Mouse (Mus musculus): Measurements from ENCODE around the gene Emc9. TPM values are rescaled to one million over a fixed set of nuclear protein-coding genes. Genes with fewer than 3 reads are reported as not detected.

Emc9 gene
- polyA plus RNA-seq (2012; ENCODE audit: low replicate concordance): 10.0 and 14.4 TPM in 2 replicates

GRCm38 (mm10) chr14:55584702-55585565, at the start of gene Emc9:
Emc9 (minus strand) TSS chr14:55585302.

GRCm38 (mm10) chr14:55617822-55618221, 32.7 kb upstream of the Emc9 start, which contains the start of gene Rec8:
Rec8 (plus strand) TSS chr14:55618037.

GRCm38 (mm10) chr14:55603271-55603632, 18.1 kb upstream of the Emc9 start, which contains the start of gene Irf9:
Irf9 (plus strand) TSS chr14:55603571.

GRCm38 (mm10) chr14:55591331-55591891, 6.3 kb upstream of the Emc9 start, which contains the start of gene Rnf31:
Rnf31 (plus strand) TSS chr14:55591708.

GRCm38 (mm10) chr14:55590748-55591330, 5.7 kb upstream of the Emc9 start, which contains the start of gene Psme2:
Psme2 (minus strand) TSS chr14:55591113.

GRCm38 (mm10) chr14:55577871-55578667, 7.0 kb downstream of the Emc9 start, which contains the start of gene Psme1:
Psme1 (plus strand) TSS chr14:55578123.

GRCm38 (mm10) chr14:55575302-55575701, 9.8 kb downstream of the Emc9 start, which contains the start of gene Fitm1:
Fitm1 (plus strand) TSS chr14:55575617.

GRCm38 (mm10) chr14:55560202-55561073, 24.7 kb downstream of the Emc9 start, which contains the start of gene A730061H03Rik:
A730061H03Rik (minus strand) TSS chr14:55560406.

GRCm38 (mm10) chr14:55559799-55560201, 25.3 kb downstream of the Emc9 start, which contains the start of gene Dcaf11:
Dcaf11 (plus strand) TSS chr14:55560006.

GRCm38 (mm10) chr14:55540067-55540786, 44.9 kb downstream of the Emc9 start, which contains the start of gene Pck2:
Pck2 (plus strand) TSS chr14:55540266.

Other genes starting within 250 kb of the Emc9 start
- gene Dhrs4, start 106.5 kb downstream of the Emc9 start, polyA plus RNA-seq (2012; ENCODE audit: low replicate concordance): 25.8 and 52.4 TPM in 2 replicates
- gene Carmil3, start 94.7 kb downstream of the Emc9 start, polyA plus RNA-seq (2012; ENCODE audit: low replicate concordance): 3.4 and 6.3 TPM in 2 replicates
- not detected in 2 replicates for gene Cpne6, start 74.9 kb downstream of the Emc9 start, polyA plus RNA-seq (2012; ENCODE audit: low replicate concordance)
- not detected in 2 replicates for gene Nrl, start 60.3 kb downstream of the Emc9 start, polyA plus RNA-seq (2012; ENCODE audit: low replicate concordance)
- 40.5 and 60.9 TPM in 2 replicates for gene Pck2, start 45.0 kb downstream of the Emc9 start, polyA plus RNA-seq (2012; ENCODE audit: low replicate concordance)
- gene Dcaf11, start 25.3 kb downstream of the Emc9 start, polyA plus RNA-seq (2012; ENCODE audit: low replicate concordance): 66.7 and 69.0 TPM in 2 replicates
- gene A730061H03Rik, start 24.9 kb downstream of the Emc9 start, polyA plus RNA-seq (2012; ENCODE audit: low replicate concordance): 2.0 TPM in 1 of 2 replicates, not detected in the other
- gene Fitm1, start 9.7 kb downstream of the Emc9 start, polyA plus RNA-seq (2012; ENCODE audit: low replicate concordance): 0.33 TPM in 1 of 2 replicates, not detected in the other
- 226 and 353 TPM in 2 replicates for gene Psme1, start 7.2 kb downstream of the Emc9 start, polyA plus RNA-seq (2012; ENCODE audit: low replicate concordance)
- gene Psme2, start 5.8 kb upstream of the Emc9 start, polyA plus RNA-seq (2012; ENCODE audit: low replicate concordance): 65.8 and 135 TPM in 2 replicates
- gene Rnf31, start 6.4 kb upstream of the Emc9 start, polyA plus RNA-seq (2012; ENCODE audit: low replicate concordance): 46.9 and 59.8 TPM in 2 replicates
- 35.4 and 179 TPM in 2 replicates for gene Irf9, start 18.3 kb upstream of the Emc9 start, polyA plus RNA-seq (2012; ENCODE audit: low replicate concordance)
- gene Rec8, start 32.7 kb upstream of the Emc9 start, polyA plus RNA-seq (2012; ENCODE audit: low replicate concordance): 0.49 and 0.84 TPM in 2 replicates
- gene Ipo4, start 50.7 kb upstream of the Emc9 start, polyA plus RNA-seq (2012; ENCODE audit: low replicate concordance): 14.0 and 57.8 TPM in 2 replicates
- 3.7 TPM in 1 of 2 replicates, not detected in the other for gene Gm49378, start 52.6 kb upstream of the Emc9 start, polyA plus RNA-seq (2012; ENCODE audit: low replicate concordance)
- 14.0 and 32.8 TPM in 2 replicates for gene Tm9sf1, start 58.5 kb upstream of the Emc9 start, polyA plus RNA-seq (2012; ENCODE audit: low replicate concordance)
- 0.45 and 0.48 TPM in 2 replicates for gene Tssk4, start 64.9 kb upstream of the Emc9 start, polyA plus RNA-seq (2012; ENCODE audit: low replicate concordance)
- gene Mdp1, start 75.2 kb upstream of the Emc9 start, polyA plus RNA-seq (2012; ENCODE audit: low replicate concordance): 18.5 and 23.8 TPM in 2 replicates
- 5.9 and 22.3 TPM in 2 replicates for gene Gmpr2, start 86.6 kb upstream of the Emc9 start, polyA plus RNA-seq (2012; ENCODE audit: low replicate concordance)
- 36.9 and 68.6 TPM in 2 replicates for gene Nedd8, start 86.8 kb upstream of the Emc9 start, polyA plus RNA-seq (2012; ENCODE audit: low replicate concordance)
- gene Tinf2, start 96.5 kb upstream of the Emc9 start, polyA plus RNA-seq (2012; ENCODE audit: low replicate concordance): 48.2 and 59.6 TPM in 2 replicates
- 13.8 and 16.6 TPM in 2 replicates for gene Tgm1, start 128.6 kb upstream of the Emc9 start, polyA plus RNA-seq (2012; ENCODE audit: low replicate concordance)
- 27.4 and 45.7 TPM in 2 replicates for gene Rabggta, start 137.0 kb upstream of the Emc9 start, polyA plus RNA-seq (2012; ENCODE audit: low replicate concordance)
- gene Dhrs1, start 160.4 kb upstream of the Emc9 start, polyA plus RNA-seq (2012; ENCODE audit: low replicate concordance): 8.3 and 9.9 TPM in 2 replicates
- gene Nop9, start 160.4 kb upstream of the Emc9 start, polyA plus RNA-seq (2012; ENCODE audit: low replicate concordance): 16.1 and 20.1 TPM in 2 replicates
- 0.11 and 0.15 TPM in 2 replicates for gene Cideb, start 173.2 kb upstream of the Emc9 start, polyA plus RNA-seq (2012; ENCODE audit: low replicate concordance)
- gene Ltb4r2, start 176.1 kb upstream of the Emc9 start, polyA plus RNA-seq (2012; ENCODE audit: low replicate concordance): 0.13 and 0.56 TPM in 2 replicates
- gene Ltb4r1, start 180.7 kb upstream of the Emc9 start, polyA plus RNA-seq (2012; ENCODE audit: low replicate concordance): 4.6 and 38.8 TPM in 2 replicates
- 0.45 and 1.2 TPM in 2 replicates for gene Adcy4, start 198.8 kb upstream of the Emc9 start, polyA plus RNA-seq (2012; ENCODE audit: low replicate concordance)
- gene Ripk3, start 203.6 kb upstream of the Emc9 start, polyA plus RNA-seq (2012; ENCODE audit: low replicate concordance): 43.4 and 85.4 TPM in 2 replicates
- gene Nfatc4, start 237.8 kb upstream of the Emc9 start, polyA plus RNA-seq (2012; ENCODE audit: low replicate concordance): 0.08 and 0.16 TPM in 2 replicates

Measured in hematopoietic multipotent progenitor cell, adult 10-12 weeks (in vitro differentiated cells).